7 mouse cellular contexts compared by ENCODE assay signal in the genomic region with DNA sequence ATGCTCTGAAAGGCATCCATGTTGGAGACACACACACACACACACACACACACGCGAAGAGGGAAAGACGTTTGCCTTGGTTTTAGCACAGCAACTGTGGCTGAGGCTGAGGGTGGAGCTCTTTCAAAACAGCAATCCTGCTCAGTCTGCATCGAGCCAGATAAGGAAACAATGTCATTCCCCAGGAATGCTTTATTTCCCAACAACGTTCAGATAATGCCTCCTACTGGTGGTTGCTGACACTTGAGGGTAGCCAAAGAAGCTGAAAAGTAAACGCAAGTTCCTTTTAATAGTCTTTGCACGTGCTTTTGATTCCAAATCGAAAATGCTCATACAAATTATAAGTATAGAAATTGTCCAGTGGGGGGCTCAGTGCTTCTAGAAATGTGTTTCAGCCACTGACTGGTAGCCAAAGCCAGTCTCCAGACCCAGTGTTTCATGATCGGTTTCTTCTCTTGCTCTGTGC. TPM values are rescaled to one million over a fixed set of nuclear protein-coding genes. Genes with fewer than 3 reads are reported as not detected.
DNase-seq lines count a peak whose midpoint lies in the region; ATAC-seq lines count a peak whose summit lies in the region.

Gene Calhm5, minus strand, starts transcription at position 102 of the 466 bp plus-strand sequence.

- DNase-seq in T-cell, adult 2 months (ENCODE audit: low spot score): peak; percentile 15
- DNase-seq in cerebellum, postnatal 10 days: peak; percentile 36 to 55
- peak; percentile 26 for DNase-seq in gastrocnemius, postnatal 10 days
- peak; percentile 26 to 56 for DNase-seq in left cerebral cortex, adult 9 months (ENCODE audit: low spot score in 2 of 2)
- peak; percentile 15 to 16 for DNase-seq in right cerebral cortex, postnatal 36 days (ENCODE audit: low spot score in 2 of 2)

- ATAC-seq in inflammation-experienced regulatory T-cells, adult 6 months: peak; percentile 59
- peak; percentile 69 for ATAC-seq in megakaryocyte, adult 5-6 weeks (ENCODE audit: poor library complexity, severe bottlenecking)

RNA-seq across cellular contexts. Expression of gene Calhm5, which starts in this region (rescaled TPM):
- total RNA-seq in gastrocnemius, postnatal 10 days (2021): 1 to 10 TPM in 1 of 2 experiments, under 1 TPM in 1; 0.88 to 1.1 TPM
- not detected for polyA plus RNA-seq in inflammation-experienced regulatory T-cells, adult 6 months (2017; shearing (Covaris generic))
- total RNA-seq in megakaryocyte, adult 5-6 weeks (2015): not detected in 2 replicates
- not detected in 2 replicates for total RNA-seq in megakaryocyte, adult 5-6 weeks (2017)

Comparison
In these comparisons a context has a peak if more than half of its experiments do, and no peak if none do; other contexts are left out.
1. Peak in every context shown above with its lines: DNase-seq and ATAC-seq.
2. Peak in ATAC-seq in inflammation-experienced regulatory T-cells, adult 6 months; RNA of the gene not detected or under 1 TPM.
3. Peak in ATAC-seq in megakaryocyte, adult 5-6 weeks; RNA of the gene not detected or under 1 TPM.